Mouse (Mus musculus) liver, embryonic 14.5 days (tissue): ENCODE measurements at regions not wholly inside any gene's neighbourhood (a gene's known extent, or its start where the extent isn't known, plus 50 kb on each side); places are given as distances from the start of the nearest gene placed in this dataset.

Experiments
- ATAC-seq: fragments of 200-750 bp; cut with Nextera tagmentation; 2 replicates; pipeline ENCODE4 v1.8.0; 2017; ENCODE audit warnings: moderate number of reproducible peaks, mild to moderate bottlenecking, moderate library complexity; ENCODE audit not compliant: insufficient read depth
- DNase-seq, 3 experiments: peaks; one replicate each; pipeline ENCODE4 v3.0.0-alpha.2; 2012 to 2013; ENCODE audit warnings: low read depth in 3 of 3, low spot score in 3 of 3
- H3K27ac ChIP-seq: fragments of 300-500 bp; sonication (generic); 2 replicates; pipeline ENCODE4 v1.5.1; 2014; ENCODE audit warnings: moderate library complexity, mild to moderate bottlenecking, control low read depth, inconsistent platforms
- H3K27me3 ChIP-seq: fragments of 300-500 bp; sonication (generic); 2 replicates; pipeline ENCODE4 v1.6.1; 2014; ENCODE audit warnings: mild to moderate bottlenecking, low read length, moderate library complexity; ENCODE audit not compliant: control insufficient read depth, insufficient read depth
- H3K36me3 ChIP-seq: fragments of 300-500 bp; sonication (generic); replicated peaks from 2 replicates; pipeline ENCODE4 v1.6.1; 2014; ENCODE audit warnings: low read depth; ENCODE audit not compliant: control insufficient read depth, insufficient read depth
- H3K4me1 ChIP-seq, 2 experiments: fragments of 200-500 bp in 1 of 2; fragments of 300-500 bp in 1 of 2; sonication (generic) in 1 of 2; replicated peaks; 2 replicates each; pipeline ENCODE4 v1.6.1; 2012 to 2014; ENCODE audit warnings: antibody characterized with exemption in 1 of 2, inconsistent platforms in 1 of 2, low read length in 1 of 2; ENCODE audit not compliant: control insufficient read depth in 2 of 2, insufficient read depth in 2 of 2
- H3K4me2 ChIP-seq: fragments of 300-500 bp; sonication (generic); 2 replicates; pipeline ENCODE4 v1.6.1; 2014; ENCODE audit warnings: low read depth, mild to moderate bottlenecking, control low read depth, moderate library complexity
- H3K4me3 ChIP-seq, 2 experiments: fragments of 200-500 bp in 1 of 2; fragments of 300-500 bp in 1 of 2; sonication (generic) in 1 of 2; 2 replicates each; pipeline ENCODE4 v1.5.1; 2012 to 2014; ENCODE audit warnings: low read depth in 2 of 2, low read length in 2 of 2, mild to moderate bottlenecking in 2 of 2, control low read depth in 1 of 2, inconsistent platforms in 1 of 2, moderate library complexity in 1 of 2; ENCODE audit not compliant: insufficient read depth in 1 of 2
- H3K9ac ChIP-seq: fragments of 300-500 bp; sonication (generic); replicated peaks from 2 replicates; pipeline ENCODE4 v1.6.1; 2014; ENCODE audit warnings: mild to moderate bottlenecking, control low read depth, moderate library complexity
- H3K9me3 ChIP-seq: fragments of 300-500 bp; sonication (generic); 2 replicates; pipeline ENCODE4 v1.6.1; 2016; ENCODE audit warnings: low read length, mixed read lengths; ENCODE audit not compliant: control insufficient read depth
- CTCF ChIP-seq: IDR thresholded peaks from 2 replicates; pipeline ENCODE4 v1.5.1; 2016; ENCODE audit warnings: antibody characterized with exemption, low read depth, control low read depth
- EP300 ChIP-seq: IDR thresholded peaks from 2 replicates; pipeline ENCODE4 v1.6.1; 2016; ENCODE audit warnings: antibody characterized with exemption, low read depth
- WGBS: fragments of 180-500 bp; shearing (Covaris S2); extraction: QIAGEN DNeasy Blood & Tissue Kit; methylation state at CpG from one replicate; pipeline ENCODE4 v1.1.7; 2014; ENCODE audit not compliant: insufficient replicate concordance; 5-methylcytosine and 5-hydroxymethylcytosine counted together

GRCm38 (mm10) chr7:36071774-36072173 lies 269.0 kb upstream of the Zfp507 start:
- Histone ChIP-seq H3K27me3 (no peaks in the 10 kb centered on the region), H3K9ac (no peak overlapping the region), H3K4me2 (no peak overlapping the region), H3K36me3 (no peaks in the 10 kb centered on the region), H3K27ac (no peak overlapping the region), H3K9me3 (no peaks in the 10 kb centered on the region), H3K4me3 (no peak overlapping the region), H3K4me1 (no peaks in the 10 kb centered on the region)
- no peak for TF ChIP-seq EP300
- TF ChIP-seq CTCF, result peak; percentile 57
- 7% methylated on average over 13 of the region's 13 CpGs for WGBS
- DNase-seq, result no peak
- no peak for ATAC-seq

- no peak overlapping the region for H3K27ac ChIP-seq
- H3K9ac ChIP-seq, result no peak overlapping the region
- H3K4me1 ChIP-seq, result no peaks in the 10 kb centered on the region
Observed at GRCm38 (mm10) chr7:36066725-36067124, 263.9 kb upstream of the Zfp507 start.

DNA sequence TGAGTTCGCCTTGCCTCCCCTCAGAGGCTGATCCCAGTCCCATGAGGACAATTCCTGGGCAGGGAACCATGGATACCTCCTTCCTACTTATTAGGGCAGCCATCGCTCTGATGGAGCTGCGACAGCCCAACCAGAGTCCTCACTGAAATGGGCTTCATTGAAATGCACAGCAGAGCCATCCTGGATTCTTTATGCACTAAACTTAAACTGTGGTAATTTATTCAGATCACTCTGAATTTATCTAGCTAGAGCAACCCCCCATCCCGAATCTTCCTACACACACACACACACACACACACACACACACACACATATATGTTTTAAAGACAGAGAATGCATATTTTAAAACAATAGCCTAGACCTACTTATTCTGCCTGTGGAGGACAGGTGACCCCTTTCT lies 258.9 kb upstream of the Zfp507 start:
- H3K27me3 ChIP-seq, result no peaks in the 10 kb centered on the region
- H3K9me3 ChIP-seq, result no peaks in the 10 kb centered on the region
- TF ChIP-seq CTCF (no peak), EP300 (no peak)
- no peaks in the 10 kb centered on the region for H3K4me1 ChIP-seq
- ATAC-seq (no peak), DNase-seq (no peak)
- no peak overlapping the region for H3K9ac ChIP-seq
- no peak overlapping the region for H3K27ac ChIP-seq
- H3K4me2 ChIP-seq, result no peak overlapping the region
- H3K36me3 ChIP-seq, result no peaks in the 10 kb centered on the region
- H3K4me3 ChIP-seq, result no peak overlapping the region
- 52% methylated on average over 4 of the region's 4 CpGs for WGBS

More at GRCm38 (mm10) chr7:36066725-36067124, 263.9 kb upstream of the Zfp507 start:
- Histone ChIP-seq H3K9me3 (no peaks in the 10 kb centered on the region), H3K4me3 (no peak overlapping the region), H3K36me3 (no peaks in the 10 kb centered on the region), H3K27me3 (no peaks in the 10 kb centered on the region), H3K4me2 (no peak overlapping the region)
- 33% methylated on average over 3 of the region's 3 CpGs for WGBS
- no peak for TF ChIP-seq EP300
- no peak for TF ChIP-seq CTCF
- DNase-seq (no peak), ATAC-seq (no peak)

GRCm38 (mm10) chr7:36060426-36060825 lies 257.6 kb upstream of the Zfp507 start:
- TF ChIP-seq EP300 (no peak), CTCF (no peak)
- Histone ChIP-seq H3K4me3 (no peak overlapping the region), H3K4me1 (no peaks in the 10 kb centered on the region), H3K27ac (no peak overlapping the region), H3K9ac (no peak overlapping the region), H3K36me3 (no peaks in the 10 kb centered on the region), H3K27me3 (no peaks in the 10 kb centered on the region), H3K4me2 (no peak overlapping the region), H3K9me3 (no peaks in the 10 kb centered on the region)
- ATAC-seq, result no peak
- no peak for DNase-seq
- WGBS, result 45% methylated on average over 4 of the region's 4 CpGs

DNA sequence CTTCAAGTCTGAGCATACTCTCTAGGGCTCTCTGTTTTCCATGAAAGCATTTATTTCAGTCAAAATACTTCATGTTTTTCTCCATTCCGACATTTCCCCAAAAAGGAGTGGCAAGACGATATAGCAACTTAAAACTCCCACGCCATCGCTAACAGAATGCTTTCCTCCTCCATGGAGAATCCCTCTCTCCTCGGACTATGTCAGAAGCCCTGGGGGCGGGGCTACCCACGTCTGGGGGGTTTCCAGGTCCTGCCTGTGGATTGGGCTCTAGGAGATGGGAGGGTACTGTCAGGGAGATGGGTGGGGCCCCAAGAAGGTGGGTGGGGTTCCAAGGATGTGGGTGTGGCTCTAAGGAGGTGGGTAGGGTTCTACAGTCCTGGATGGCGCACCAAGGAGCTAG lies 243.2 kb upstream of the Zfp507 start:
- Histone ChIP-seq H3K4me3 (no peak overlapping the region), H3K36me3 (no peaks in the 10 kb centered on the region), H3K27me3 (no peaks in the 10 kb centered on the region), H3K4me1 (no peaks in the 10 kb centered on the region), H3K9me3 (no peaks in the 10 kb centered on the region), H3K4me2 (no peak overlapping the region), H3K9ac (no peak overlapping the region), H3K27ac (no peak overlapping the region)
- no peak for DNase-seq
- no peak for ATAC-seq
- 71% methylated on average over 8 of the region's 8 CpGs for WGBS
- TF ChIP-seq EP300, result no peak
